Mouse (Mus musculus): ENCODE data around the gene Dcbld2.

The Dcbld2 gene

DNA sequence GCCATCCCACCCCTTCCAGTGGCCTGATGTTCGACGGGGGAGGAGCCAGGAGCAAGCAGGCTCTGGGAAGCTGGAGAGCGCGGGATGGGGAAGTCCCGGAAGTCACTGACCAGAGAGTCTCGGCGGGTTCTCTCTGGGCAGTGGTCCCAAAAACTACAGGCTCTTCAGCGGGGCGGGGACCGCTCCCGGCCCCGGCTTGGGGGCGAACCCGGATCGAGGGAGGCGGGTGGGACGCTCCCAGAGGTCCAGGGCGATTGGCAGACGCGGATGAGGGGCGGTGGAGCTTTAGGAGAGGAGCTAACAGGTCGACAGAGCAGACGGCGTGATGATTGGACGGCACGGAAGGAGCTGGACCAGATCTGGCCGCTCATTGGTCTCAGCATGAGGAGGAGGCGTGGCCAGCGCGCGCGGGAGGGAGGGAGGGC, at the start of gene Dcbld2:
Gene Dcbld2 (plus strand): TSS at position 382 of the 425 bp plus-strand sequence.
- in situ Hi-C loops (cut with MboI; ENCODE audit: unreplicated experiment in 2 of 2): no loop called here

DNA sequence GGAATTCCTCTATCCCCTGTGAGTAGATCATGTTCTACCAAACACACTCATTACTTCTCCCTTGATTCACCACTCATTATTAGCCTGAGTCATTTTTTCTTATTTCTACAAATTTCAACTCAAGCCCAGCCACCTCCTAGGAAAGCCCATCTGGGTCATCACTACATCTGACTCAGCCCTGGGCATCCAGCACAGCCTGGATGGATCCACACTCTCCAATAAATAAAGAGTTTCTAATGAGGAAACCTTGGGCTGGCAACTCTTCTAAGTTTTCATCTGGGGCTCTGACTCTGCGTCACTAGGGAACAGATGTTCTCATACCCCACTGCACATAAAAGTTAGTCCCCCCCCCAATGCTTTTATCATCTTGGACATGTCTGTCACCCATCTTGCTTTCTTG, 31.1 kb upstream of the Dcbld2 start:
- in situ Hi-C loops (cut with MboI; ENCODE audit: unreplicated experiment in 2 of 2): no loop called here

DNA sequence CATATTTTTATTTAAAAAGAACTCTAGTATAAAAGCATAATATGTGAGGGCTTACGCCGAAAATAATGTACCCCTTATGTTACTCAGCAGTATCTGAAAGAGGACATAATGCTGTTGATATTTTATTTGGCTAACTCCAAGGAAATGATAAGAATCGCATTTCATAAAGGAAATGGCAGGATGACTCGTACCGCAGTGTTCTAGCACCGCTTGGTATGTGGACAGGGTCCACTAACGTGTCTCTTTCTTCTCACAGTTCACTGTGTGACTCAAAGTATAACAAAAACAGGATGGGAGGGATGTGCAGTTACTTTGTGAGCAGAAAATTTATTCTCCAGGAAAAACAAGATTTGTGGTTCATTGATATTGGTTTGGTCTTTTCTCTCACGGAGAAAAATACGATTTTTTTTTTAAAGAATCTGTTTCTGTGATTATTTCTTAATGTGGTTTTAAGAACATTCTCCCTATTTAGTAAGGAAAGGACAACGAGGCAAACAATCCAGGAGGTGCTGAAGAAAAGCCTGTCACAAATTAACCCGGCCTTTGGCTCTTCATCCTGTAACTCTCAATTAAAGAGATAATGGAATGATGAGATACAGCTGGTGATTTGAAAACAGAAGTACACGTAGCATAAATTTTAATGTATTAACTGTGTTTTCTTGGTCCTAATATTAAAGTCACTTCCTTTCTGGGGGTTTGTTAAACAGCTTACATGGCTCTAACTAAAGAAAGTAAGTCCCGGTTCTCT, 30.3 kb upstream of the Dcbld2 start:
- in situ Hi-C loops (cut with MboI; ENCODE audit: unreplicated experiment in 2 of 2): no loop called here

DNA sequence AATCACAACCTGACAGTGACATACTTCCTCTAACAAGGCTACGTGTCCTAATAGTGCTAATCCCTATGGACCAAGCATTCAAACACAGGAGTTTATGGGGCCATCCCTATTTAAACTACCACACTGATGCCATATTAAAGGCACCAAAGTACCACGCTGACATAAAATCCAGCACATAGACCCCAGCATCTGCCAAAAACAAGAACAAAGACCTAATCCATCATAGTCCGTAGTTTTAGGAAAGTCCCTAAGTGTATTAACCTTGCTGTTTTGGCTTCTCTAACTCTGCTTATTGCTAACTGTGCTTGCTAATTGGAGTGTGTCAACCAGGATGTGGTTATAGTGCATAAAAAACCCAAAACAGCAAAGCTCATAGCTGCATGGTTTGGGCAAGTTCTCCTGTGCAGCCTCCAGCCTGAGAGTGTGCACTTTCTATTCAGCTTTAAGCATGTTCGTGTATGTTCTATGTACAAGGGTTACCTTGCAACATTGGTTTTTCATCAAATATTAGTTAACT, 21.9 kb upstream of the Dcbld2 start:
- in situ Hi-C loops (cut with MboI; ENCODE audit: unreplicated experiment in 2 of 2): no loop called here

DNA sequence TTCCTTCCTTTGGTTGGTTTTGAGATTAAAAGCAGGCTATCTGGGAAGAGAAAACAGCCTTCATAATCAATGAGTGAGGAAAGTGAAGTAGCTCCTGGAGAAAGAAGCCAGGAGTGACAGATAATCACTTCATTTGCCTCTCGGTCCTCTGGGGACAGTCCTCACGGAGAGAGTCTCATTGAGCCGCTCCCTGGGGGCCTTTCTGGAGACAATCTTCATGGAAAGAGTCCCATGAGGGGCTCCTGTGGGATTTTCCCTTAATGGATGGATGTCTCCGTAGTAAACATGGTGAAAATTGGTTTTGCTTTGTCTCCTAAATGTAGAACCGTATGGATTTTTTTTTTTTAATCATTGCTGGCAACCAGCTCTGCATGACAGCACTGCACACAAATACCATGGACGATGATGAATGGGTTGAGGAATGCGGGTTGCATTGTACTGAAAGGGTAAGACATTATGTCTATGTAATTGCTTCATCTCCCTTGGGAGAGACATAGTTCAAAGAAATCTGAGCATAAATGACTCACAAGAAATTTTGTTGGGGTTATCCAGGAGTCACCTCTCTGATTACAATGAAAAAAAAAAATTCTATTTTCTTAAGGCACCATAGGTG, 19.0 kb upstream of the Dcbld2 start:
- in situ Hi-C loops (cut with MboI; ENCODE audit: unreplicated experiment in 2 of 2): no loop called here

DNA sequence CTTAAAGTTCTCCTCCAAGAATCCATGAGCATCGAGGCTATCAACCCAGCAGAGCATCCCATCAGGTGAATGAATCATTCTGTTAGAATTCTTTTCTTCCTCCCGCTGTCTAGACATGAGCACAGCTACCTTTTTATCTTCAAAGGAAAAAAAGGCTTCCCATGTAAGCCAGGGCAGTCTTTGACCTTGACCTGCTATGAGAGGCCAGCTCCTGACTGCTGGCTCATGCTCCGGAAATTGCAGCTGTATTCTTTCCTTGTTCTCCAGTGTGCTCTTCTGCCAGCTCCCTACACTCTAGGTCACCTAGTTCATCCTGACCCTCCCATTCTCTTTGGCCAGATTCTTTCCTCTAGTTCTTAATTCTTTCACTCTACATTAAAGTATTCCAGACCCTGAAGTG, 15.2 kb upstream of the Dcbld2 start:
- in situ Hi-C loops (cut with MboI; ENCODE audit: unreplicated experiment in 2 of 2): no loop called here

DNA sequence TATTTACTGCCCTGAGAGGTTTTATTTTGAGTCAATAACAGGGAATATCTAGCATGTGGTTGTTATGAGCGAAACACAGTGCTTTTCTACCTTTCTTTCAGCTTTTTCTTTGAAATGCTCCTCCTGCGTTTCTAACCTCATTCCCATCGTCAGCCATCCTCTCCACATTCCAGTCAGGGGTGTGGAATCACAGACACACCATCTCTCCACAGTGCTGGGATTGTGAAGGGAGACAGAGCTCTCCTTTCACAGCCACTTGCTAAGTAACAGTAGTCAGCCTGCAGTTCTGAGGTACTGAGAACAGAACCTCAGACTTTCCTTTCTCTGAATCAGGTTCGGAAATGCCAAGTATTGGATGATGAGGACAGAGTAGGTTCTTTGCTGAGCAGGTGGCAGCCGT, 14.1 kb upstream of the Dcbld2 start:
- in situ Hi-C loops (cut with MboI; ENCODE audit: unreplicated experiment in 2 of 2): no loop called here

DNA sequence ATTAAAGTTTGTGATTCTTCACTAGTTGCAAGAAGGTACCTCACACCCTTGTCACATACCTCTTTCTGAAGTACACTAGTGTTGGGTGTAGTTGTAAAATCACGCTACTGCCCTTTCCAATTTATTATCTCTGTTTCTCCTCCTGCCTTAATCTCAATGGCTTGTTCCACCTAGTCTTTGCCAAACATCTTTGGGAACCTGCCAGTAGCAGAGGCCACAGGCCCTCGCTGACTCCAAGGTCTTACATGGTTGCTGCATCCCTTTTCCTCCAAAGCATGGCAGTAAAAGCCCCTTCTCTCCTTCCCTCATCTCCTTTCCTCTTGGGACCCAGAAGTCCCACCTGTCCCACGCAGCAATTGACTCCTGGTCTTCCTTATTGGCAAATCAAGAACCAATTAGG, 9.6 kb upstream of the Dcbld2 start:
- in situ Hi-C loops (cut with MboI; ENCODE audit: unreplicated experiment in 2 of 2): no loop called here

DNA sequence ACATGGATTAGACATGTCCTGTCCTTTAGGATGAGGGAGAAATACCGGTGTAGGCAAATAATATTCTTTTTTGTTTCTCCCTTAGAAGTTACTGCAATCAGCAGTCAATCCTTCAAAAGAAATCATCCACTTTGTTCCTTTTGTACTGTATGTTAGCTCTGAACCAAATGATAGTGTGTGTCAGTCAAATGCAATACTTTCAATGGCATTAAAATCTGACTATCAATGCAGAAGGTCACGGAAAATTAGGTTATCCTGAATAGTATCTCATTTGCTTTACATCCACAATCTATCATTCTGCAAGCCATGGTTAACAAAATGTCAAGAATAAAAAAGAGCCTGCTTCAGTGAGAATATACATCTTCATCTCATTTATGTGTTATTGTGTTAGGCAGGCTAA, 7.2 kb upstream of the Dcbld2 start:
- in situ Hi-C loops (cut with MboI; ENCODE audit: unreplicated experiment in 2 of 2): no loop called here

DNA sequence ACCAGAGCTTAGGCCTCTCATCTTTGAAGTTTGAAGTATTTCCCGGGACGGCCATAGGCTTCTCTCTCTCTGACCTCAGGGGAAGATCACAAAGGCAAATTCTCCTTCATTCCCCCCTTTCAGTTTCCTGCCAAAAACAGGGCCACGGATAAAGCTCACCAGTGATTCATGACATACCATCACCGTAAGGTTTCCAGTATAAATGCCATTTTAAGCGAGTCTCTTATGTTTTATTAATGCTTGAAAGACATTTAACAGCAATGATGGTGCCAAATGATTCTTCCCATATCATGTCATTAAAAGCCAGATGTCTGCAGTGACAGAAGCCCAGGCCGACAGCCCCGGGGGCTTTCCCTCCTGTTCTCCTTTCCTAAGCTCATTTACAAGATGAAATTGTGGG, 3.6 kb upstream of the Dcbld2 start:
- in situ Hi-C loops (cut with MboI; ENCODE audit: unreplicated experiment in 2 of 2): no loop called here

DNA sequence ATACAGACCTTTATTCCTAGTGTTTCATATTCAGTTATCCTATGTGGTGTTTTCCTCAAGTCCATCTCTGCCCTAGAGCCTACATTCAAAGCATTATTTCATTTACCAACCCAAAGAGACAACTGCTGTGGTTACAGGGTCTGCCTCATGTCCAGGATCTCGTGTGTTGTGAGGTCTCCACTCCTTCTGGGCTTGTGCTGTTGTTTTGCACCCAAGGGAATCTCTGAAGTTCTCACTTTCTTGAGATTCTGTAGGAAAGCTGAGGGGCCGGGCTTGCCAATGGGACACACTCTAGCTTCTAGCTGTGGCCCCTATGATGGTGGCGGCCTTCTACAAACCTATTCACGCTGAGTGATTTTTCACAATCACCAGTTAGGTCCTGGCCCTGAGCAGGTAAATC, 3.0 kb upstream of the Dcbld2 start:
- in situ Hi-C loops (cut with MboI; ENCODE audit: unreplicated experiment in 2 of 2): no loop called here

DNA sequence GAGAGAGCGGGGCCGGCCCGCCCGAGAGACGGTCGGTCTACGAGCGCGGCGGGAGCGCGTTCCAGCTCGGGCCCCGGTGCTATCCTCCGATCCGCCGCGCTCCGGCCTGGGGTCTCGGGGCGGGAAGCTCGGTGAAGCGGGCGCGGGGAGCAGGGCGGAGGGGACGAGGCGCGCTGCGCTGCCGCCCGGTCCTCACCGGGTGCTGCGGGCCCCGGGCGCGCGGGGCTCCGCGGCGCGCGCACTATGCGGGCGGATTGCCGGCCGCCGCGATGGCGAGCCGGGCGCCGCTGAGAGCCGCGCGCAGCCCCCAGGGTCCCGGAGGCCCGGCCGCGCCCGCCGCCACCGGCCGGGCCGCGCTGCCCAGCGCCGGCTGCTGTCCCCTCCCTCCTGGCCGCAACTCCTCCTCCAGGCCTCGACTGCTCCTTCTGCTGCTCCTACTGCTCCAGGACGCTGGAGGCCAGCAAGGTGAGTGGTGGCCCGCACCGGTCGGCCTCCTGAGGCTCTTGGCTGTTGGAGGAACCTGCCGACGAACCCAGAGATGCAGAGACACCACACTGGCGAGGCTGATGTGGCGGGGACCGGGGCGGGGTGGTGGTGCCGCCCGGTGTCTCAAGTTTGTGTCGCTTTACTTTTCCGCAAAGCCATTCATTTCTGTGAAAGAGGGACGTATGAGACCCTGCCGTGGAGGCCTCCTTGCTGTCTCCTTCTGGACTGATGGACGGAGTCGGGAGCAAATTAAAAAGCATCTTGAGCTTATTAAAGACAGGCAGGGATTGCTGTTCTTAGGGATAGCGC, 441 bp downstream of the Dcbld2 start:
- in situ Hi-C loops (cut with MboI; ENCODE audit: unreplicated experiment in 2 of 2): no loop called here

DNA sequence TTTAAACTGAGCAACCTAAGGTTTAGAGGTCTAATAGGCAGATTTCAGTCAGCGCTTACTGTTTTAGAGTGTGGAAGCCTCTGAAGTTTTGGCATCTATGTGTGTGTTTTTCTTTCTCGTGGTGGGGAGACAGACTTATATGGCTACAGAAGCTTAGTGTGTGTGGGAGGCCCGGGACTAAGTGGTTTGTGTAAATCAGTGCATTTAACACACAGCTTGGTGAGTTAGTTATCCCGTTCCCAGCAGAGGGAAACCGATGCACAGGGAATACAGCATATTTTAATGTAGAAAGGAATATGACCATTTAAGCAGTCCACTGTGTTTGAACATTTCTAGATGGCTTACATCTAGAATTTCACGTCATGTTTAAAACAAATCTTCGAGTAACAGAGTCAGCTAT, 1.6 kb downstream of the Dcbld2 start:
- in situ Hi-C loops (cut with MboI; ENCODE audit: unreplicated experiment in 2 of 2): no loop called here

DNA sequence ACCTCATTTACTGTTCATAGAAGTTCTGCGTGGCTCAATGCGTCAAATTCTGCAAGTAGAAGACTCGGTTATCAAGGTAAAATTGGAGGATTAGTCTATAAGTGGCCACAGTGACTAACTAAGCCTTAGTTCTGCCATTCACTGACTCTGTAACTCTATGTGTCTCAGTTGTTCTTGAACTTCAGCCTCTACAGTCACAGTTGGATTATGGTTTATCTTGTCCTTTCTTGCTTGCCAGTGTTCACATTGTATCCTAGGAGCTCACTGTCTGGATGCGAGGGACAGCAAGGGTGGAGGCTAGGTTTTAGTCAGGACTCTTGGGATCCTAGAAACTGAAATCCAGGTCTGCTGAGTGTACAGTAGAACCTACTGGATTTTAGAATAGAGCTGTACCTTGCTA, 6.6 kb downstream of the Dcbld2 start:
- in situ Hi-C loops (cut with MboI; ENCODE audit: unreplicated experiment in 2 of 2): no loop called here

DNA sequence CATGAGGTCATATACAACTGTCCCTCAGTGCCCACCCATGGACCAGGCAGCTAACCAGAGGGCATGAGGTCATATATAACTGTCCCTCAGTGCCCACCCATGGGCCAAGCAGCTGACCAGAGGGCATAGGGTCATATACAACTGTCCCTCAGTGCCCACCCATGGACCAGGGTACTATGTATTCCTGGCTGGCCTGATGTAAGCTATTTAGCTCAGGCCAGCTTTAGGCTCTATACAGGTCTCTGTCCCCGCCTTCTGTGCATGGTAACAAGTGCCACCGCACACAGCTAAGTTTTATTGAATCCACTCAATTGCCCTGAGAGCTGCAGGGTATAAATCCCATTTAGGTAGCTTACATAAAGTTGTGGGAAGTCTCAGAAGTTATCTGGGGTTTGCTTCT, 7.3 kb downstream of the Dcbld2 start:
- in situ Hi-C loops (cut with MboI; ENCODE audit: unreplicated experiment in 2 of 2): no loop called here

DNA sequence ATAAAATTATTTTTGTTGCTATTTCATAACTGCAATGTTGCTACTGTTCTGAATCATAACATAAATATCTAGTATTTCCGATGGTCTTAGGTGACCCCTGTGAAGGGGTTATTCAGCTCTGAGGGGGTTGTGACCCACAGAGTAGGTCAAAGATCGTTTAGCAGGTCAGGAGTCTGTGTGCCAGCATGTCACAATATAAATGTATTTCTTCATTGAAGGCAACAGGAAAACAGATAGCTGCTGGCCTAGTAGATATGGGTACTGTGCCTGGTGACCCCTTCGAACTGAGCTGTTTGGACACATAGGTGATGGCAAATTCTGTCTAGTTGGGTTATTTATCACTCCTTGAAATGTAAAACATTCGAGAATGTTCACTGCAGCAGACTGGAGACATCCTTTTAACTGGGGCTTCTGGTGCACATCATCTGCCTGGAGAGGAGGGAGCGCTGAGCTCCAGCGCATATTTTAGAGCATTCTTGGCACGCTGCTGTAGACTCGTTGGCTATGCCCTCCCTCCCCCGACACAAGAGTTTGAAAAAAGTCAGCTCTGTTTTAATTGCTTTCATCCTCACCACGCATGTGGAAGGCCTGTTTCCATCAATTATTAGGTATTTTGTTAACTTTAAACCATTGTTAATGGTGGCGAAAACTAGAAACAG, 13.6 kb downstream of the Dcbld2 start:
- in situ Hi-C loops (cut with MboI; ENCODE audit: unreplicated experiment in 2 of 2): no loop called here

DNA sequence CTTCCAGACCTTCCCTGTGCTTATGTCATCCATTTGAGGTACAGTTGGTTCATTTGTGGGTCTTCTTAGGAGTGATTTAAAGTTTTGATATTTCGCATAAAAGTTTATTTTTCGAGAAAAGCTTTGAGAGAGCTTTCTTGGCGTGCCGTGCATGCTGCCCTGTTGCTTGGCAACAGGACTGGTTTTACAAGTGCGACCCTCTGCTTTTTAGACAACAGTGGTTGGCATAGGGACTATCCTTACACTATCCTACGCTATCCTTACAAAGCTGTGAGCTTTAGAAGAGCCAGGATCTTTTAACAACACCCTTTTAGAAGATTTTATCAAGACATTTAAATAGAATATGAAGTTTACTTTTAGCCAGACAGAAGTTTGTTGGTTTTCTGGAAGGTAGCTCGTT, 22.0 kb downstream of the Dcbld2 start:
- in situ Hi-C loops (cut with MboI; ENCODE audit: unreplicated experiment in 2 of 2): no loop called here

DNA sequence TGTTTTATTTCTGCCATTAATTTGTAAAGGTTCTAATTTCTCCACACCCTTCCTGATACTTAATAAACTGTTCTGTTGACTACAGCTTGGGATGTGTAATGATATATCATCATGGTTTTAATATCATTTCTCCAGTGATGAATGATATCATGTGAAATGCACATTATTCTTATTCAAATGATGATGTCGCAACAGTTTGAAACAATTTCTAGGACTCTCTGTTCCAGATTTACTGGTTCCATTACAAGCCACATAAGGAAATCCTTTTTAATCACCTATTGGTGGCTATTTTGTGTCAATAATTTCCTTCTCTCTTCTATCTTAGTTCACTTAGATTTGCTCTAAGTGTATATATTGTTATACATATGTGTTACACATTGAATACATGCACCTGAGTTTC, 24.1 kb downstream of the Dcbld2 start:
- in situ Hi-C loops (cut with MboI; ENCODE audit: unreplicated experiment in 2 of 2): no loop called here

DNA sequence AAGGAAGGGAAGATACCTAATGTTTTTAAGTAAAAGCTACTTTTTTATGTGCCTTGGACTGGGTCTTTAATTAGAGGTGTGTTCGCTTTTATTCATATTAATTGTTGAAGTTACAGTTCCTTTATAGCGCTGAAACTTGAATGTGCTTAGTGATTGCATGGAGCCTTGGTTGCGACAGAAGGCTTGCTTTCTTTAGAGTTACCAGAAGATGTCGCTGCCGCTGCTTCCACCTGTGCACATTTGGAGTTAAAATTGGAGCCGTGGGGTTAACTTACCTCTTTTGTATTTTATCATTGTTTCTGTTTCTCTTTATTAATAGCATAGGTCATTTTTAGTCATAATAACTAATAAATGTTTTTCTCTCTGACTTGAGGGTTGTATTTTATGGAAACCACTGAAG, 36.5 kb downstream of the Dcbld2 start:
- in situ Hi-C loops (cut with MboI; ENCODE audit: unreplicated experiment in 2 of 2): no loop called here

DNA sequence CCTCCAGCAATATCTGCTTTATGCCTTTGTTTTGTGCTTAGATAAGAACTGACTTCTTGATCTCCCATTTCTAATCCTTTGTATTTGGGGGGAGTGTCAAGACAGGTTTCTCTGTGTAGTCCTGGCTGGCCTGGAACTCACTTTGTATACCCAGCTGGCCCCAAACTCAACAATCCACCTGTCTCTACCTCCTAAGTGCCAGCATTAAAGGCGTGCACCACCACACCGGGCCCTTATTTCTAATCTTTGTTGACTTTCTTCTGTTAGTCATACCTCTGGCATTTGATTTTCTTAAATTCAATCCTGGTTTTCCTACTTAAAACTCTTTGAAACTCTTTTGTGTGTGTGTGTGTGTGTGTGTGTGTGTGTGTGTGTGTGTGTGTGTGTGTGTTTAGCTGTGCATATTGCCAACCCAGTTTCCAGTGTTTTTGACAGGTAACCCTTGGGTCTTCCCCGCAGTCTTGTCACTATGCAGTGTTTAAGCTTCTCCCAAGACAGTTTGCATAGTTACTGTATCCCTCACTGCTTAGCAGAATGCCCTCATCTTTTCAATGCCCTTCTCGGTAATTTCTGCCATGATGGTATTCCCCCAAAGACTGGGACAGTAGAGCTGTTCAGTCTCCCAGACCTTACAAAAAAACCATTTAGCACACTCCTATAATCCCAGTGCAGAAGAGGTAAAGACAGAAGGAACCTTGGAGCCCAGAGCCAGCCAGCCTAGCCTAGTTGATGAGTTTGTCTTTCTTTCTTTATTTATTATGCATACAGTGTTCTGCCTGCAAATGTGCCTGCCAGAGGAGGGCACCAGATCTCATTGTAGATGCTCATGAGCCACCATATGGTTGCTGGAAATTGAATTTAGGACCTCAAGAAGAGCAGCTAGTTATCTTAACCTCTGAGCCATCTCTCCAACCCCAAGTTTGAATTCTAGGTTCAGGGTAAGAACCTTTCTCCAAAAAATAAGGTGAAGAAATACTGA, 38.3 kb downstream of the Dcbld2 start:
- in situ Hi-C loops (cut with MboI; ENCODE audit: unreplicated experiment in 2 of 2): no loop called here

Data from v-Abl transformed pro-B cells (cell line).